Mouse (Mus musculus) layer of hippocampus, postnatal 25 days (tissue): ENCODE data around the gene Spata21. TPM values are rescaled to one million over a fixed set of nuclear protein-coding genes. Genes with fewer than 3 reads are reported as not detected.

ENCODE experiments used
- DNase-seq, 2 experiments: peaks; one replicate each; pipeline ENCODE4 v3.0.0; 2022; ENCODE audit warnings: mixed read lengths in 2 of 2, low spot score in 1 of 2; ENCODE audit errors: extremely low spot score in 1 of 2
- total RNA-seq, 2 experiments: library from RNA; stranded (reverse); gene quantifications; 2 replicates each; pipeline ENCODE4 v1.2.3; 2021

Gene Spata21
- total RNA-seq = under 1 TPM; 0.17 to 0.21 TPM

DNA sequence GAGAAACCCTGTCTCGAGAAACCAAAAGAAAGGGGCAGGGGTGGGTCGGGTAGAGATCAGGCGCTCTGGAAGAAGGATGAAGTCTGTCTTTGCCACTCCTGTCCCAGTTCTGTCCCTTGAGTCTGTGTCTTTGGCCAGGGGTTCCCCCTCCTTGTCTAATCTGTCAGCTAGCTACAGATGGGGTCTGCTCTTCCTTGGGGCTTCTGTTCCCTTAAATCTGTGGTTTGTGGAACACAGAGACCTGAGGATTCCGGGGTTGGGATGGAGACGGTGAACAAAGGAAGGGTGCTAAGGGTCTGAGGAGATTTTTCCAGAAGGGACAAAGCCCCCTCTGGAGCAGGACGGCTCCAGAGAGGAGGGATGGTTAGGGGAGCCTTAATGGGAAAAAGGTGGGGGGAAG lies at the start of gene Spata21:
Gene Spata21 (plus strand): TSS at position 301 of the 400 bp plus-strand sequence.
- DNase-seq = no peak

DNA sequence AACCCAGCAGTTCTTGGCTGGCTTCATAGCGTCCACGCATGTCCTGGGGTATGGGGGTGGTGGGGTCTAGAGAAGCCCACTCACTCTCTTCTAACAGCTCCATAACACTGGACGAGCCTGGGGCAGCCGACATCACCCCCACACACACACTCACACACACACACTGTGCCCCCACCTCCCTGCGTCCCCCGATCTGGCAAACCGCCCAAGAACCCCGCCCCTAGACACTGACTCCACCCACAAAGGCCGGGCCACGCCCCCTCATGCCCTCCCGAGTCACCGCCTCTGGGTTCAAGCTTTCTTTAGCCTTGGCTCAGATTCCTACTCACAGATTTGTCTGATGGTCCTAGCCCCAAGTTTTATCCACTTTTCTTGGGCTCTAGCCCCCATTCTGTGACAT lies 47.0 kb upstream of the Spata21 start:
- DNase-seq = no peak

DNA sequence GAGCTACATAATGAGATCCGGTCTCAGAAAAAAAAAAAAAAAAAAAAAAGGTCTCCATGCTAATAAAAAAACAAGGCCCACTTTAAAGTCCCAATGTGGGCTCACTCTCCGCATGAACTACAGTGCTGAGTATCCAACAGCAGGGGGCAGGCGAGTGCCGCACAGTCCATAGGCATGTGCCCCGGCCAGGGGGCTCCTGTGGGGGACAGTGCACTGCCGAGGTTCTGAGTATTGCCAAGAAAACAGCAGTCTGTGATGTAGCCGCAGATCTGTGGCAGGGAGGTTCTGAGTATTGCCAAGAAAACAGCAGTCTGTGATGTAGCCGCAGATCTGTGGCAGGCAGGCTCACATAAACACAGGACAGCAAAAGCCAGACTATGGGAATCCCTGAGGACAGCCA lies 43.3 kb upstream of the Spata21 start:
- DNase-seq = peak; percentile 56 to 75

DNA sequence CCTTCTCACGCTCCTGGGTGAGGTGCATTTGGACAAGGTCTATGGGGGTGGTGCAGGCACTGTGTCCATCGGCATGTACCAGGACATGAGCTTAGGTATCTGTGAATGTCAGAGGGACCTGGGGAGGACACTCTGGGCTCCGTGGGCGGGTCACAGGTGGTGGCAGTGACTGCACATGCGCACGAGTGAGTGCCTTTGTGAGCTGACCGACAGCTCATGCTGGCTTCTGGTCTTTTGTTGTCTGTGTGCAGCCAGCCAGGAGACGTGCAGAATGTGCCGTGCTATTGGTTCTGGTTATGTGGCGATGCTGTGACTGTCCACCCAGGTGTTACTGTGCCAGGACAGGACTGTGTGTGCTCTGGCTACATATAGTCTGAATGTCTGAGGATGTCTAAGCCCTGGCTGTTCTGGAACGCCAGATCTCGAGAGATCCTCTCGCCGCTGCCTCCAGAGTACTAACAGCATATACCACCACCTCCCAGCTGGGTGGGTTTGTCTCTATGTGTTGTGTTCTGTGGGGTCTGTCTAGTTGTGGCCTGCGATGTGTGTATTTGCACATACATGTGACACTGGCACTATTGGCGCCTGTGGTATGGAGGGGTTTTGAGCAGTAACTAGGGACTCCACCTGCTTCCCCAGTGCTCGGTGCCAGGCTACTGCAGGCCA lies 39.2 kb upstream of the Spata21 start:
- DNase-seq = no peak

DNA sequence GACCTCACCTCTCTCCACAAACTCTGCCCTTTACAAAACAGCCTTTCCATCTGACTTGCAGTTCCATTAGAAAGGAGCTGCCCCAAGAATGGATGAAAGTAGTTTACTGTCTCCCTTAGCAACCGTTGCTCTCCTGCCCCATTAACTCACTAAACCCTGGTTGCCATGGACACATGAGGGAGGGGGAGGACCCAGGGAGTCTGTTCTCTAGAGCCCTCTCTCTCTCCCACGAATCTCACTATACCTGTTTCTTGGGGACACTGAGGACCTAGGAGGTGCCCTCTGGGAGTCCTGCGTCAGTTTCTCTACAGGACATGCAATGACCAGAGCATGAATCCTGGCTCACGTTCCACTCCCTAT lies 38.7 kb upstream of the Spata21 start:
- DNase-seq = no peak

DNA sequence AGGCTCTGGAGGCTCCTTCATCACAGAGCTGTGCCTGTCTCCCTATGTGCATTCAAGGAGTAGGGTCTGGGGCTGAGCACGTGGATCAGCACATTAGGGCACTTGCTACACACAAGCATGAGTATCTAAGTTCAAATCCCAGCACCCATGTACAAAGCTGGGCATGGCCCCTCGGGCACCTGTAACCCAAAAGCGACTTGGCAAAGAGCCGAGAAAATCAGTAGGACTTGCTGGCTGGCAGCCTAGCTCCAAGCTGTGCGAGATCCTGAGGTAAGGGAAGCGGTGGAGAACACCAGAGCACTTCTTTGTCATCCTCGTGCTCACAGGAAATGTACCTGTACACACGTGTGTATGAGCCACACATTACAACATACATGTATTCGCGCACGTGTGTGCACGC lies 35.7 kb upstream of the Spata21 start:
- DNase-seq = no peak

DNA sequence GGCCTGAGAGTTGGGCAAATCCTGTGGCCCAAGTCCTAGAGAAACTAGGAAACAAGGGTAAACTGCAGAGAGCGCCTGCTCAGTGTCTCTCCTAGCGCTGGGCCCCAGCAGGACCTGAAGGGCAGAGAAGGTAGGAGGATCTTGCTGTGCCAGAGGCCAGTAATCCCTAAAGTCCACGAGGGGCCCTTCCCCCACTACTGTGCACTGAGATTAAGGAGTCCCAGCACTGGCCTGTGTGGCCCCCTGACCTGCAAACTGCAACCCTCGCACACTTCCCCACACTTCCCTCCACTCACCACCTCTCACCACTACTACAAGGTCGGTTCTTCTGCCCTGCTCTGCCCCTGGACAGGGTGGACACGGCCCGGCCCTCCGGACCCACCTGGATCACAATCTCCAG lies 35.0 kb upstream of the Spata21 start:
- no peak for DNase-seq

DNA sequence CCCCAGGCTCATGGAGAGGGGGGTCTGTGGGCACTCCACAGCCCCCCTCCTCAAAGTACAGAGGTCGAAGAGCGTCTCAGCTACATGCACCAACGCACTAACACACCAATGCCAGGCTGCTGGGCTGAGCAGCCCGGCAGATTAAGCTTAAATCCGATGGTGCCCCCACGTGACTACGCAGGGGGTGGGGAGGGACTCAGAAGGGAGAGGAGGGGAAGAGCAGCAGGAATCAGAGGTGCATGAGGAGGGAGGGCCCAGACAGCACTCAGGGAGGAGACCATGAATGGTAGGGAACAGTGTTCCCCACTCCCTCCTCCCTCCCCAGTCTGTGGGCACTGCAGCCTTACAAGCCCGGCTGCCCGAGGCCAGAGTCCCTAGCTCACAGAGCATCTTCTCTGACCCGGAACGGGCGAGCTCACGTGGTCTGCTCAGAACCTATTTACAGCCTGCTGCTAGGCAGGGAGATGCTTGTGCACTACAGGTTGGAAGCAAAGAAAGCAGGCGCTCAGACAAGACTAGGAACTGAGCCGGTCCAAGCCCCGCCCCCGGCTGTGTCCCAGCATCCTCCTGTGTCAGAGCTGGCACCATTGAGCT lies 34.5 kb upstream of the Spata21 start:
- DNase-seq = peak; percentile 56 to 71

DNA sequence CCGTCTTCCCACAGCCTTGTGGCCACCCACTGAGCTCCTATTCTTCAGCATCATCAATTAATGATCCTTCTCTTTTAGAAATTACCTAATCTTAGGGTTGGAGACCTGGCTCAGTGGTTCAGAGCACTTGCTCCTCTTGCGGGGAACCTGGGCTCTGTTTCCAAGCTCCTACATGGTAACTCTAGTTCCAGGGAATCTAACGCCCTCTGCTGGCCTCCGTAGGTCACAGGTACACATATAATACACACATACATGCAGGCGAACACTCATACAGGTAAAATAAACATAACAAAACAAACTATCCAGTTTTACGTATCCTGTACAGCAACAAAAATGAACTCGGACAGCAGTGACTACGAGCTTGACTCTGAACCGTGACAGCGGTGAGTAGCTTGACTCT lies 31.2 kb upstream of the Spata21 start:
- no peak for DNase-seq

DNA sequence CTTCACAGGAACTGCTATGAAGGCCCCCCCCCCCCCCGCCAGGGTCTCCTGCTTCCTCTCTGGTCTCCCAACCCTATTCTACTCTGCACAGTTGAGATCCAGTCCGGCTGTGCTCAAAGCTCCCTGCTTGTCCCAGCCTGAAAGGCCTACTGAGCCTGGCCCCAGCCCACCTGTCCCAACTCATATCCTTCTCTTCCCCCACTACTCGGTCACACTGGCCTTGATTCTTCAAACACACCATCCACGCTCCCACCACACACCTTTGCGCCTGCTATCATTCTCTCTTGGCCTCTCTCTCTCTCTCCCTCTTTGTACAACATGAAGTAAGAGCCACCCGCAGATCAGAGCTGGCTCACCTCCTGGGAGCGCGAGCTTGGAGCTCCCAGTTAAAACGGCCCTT lies 29.3 kb upstream of the Spata21 start:
- no peak for DNase-seq

DNA sequence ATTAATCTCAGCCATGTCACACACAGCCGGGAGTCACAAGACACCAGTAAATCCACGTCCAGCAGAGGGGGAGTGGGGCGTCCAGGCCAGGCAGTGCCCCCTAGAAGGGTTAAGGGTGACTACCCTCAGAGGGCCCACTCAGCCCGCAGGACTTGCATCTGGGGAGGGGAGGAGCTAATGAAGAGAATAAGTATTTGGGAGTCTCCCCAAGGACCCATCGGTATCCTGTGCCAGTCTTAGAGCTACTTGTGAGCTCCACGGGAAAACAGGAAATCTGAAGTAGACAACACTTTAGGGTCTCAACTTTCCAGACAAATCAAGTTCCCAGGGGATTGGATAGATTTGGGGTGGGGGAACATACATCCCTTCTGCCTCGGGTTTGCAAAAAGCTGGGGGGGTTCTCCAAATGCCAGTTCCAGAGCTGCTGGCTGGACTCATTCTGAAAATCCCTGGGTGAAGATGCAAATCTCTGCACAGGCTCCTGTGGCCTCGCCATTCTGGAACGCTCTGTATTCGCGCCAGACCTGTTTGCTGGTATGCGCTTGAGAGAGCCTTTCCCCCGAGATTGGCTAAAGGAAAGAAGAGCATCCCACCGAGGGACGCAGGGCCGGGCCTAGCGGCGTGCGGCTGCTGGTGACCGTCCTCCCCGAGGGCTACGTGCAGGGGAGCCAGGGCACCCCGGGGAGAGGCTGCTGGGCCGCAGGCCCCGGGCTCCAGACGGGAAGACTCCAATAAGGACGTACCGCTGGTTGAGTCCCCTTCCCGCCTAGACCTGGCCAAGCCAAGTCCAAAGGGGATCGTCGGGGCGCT lies 28.3 kb upstream of the Spata21 start:
- no peak for DNase-seq

DNA sequence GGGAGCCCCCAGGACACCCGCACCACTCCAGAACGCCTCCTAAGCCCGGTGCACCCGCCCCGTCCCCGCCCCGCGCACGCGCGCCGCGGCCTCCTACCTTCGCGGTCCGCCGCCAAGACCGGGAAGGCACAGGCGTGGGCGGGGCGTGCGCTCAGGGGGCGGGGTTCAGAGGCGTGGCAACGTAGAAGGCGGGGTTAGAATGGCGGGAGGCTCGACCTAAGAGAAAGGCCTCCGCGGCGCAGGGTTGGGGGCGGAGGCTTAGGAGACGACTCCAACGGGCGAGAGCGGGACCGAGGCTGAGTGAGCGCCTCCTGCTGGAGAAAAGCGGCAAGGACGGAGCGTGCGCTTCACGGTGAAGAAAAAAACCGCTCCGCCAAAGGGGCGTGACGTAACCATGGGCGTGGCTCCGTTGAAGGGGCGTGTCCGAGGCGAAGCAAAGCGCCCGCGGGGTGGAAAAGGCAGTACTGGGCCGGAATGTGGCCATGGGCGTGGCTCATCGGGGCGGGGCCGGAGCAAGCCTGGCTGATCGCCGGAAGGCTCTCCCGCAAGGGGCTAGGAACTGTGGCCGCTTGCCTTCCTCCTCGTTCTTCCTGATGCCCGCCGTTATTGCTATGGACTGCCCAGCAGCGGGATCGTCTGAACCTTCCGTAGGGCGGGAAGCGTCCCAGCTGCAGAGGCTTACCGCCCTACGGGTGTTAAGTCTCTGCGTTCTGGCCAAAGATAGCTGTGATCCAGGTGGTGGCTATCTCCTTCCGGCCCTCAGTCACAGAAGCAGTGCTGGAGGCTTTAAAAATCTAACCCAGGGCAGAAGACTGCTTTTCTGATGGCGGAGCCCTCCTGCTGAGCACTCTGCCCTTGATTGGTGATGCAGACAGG lies 27.5 kb upstream of the Spata21 start, which contains the start of gene Crocc:
Gene Crocc (minus strand): TSS at position 125 of the 876 bp plus-strand sequence.
- DNase-seq = peak; percentile 99 to 100

DNA sequence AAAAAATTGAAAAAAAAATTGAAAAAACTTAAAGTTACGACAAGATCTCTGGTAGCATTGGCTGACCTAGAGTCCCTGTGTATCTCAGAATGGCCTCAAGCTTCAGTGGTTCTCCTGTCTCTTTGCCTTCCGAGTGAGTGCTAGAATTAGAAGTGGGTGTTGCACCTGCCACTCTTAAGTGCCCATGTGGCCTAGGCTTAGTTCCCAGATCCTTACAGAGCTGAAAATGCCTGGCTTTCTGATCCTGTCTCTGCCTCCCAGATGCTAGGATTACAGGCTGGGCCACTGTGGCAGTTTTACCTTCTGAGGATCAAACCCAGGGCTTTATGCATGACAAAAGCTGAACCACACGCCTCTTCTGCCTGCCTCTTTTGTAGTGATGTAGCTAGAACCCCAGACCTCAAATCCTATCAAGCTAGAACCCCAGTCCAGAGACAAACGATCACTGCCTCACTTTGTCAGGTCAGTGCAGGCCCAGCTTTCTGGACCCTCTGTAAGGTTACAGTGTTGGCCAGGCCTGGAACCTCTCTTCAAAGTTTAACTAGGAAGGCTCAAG lies 24.0 kb upstream of the Spata21 start:
- DNase-seq = no peak

DNA sequence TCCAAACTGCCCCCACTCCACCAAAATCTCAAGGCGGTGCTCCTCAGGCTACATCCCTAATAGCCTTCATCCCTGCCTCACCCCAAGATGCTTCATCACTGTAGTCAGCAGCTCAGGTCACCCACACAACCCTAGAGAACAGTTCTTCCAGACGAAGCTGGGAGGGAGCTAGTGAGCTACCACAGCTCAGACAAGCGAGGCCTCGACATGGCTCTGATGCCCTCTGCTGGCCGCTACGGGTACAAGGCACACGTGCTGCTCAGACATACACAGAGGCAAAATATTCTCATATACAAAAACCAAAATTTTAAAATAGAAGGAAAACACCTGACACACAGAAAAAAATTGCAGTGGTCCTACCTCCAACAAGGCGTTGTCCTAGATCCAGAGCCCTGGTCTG lies 23.0 kb upstream of the Spata21 start:
- peak in 1 of 2 experiments; percentile 82 for DNase-seq

DNA sequence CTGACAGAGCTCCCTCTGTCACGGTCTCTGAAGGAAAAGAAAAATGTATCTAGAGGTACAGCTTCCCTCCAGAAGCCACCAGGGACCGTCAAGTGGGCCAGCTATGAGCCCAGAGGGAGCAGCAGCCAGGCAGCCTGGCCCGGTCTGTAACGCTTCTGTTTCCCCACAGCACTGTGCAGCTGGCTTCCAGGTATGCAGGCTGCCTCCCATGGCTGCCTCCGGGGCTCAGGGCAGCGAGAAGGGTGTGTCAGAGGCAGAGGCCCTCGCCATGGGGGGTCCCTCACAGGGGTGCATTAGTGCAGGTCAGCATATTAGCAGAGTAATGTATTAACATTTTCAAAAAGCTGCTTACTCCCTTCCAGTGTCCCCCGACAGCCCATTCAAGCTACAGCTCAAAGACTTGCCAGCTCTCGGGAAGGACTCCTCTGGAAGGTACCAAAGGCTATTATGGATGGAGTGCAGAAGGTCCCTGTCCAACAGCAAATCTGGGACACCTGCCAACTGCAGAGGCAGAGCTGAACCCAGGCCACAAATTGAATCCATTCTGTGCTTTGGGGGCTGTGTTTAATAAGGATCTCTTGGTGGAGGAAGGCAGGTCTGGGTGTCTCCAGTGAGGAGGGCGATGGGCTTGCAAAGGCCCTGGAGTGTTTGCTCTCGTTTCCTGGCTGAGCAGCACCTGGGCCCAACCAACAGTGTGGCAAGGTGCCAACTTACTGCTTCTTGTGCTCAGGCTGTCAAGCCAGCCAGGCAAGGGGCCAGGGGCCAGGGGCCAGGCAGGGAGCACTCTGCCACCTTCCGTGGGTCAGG lies 21.2 kb upstream of the Spata21 start:
- DNase-seq = no peak

DNA sequence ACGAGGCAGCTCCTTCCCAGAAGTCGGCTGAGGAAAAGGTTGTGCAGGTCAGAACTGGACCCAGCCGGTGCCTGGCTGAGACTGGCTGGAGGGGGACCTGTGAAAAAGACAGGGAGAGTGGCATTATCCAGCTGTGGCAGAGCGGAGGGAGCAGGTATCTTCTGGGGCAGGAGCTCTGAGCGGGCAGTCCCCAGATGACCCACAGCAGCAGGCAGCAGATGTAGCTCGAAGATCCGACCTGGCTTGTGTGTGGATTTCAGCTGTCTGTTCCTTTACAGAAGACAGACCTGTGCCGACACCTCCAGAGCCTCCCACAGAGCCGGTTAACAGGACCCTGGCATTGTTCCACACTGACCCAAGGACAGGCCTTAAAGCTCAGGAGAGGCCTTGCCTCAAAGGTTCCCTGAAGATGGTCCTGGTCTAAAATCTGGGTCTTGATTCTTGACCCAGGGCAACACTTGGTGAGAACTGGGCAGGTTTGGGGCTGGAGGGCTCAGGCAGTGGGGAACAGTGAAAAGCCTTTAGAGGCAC lies 20.6 kb upstream of the Spata21 start:
- no peak for DNase-seq

DNA sequence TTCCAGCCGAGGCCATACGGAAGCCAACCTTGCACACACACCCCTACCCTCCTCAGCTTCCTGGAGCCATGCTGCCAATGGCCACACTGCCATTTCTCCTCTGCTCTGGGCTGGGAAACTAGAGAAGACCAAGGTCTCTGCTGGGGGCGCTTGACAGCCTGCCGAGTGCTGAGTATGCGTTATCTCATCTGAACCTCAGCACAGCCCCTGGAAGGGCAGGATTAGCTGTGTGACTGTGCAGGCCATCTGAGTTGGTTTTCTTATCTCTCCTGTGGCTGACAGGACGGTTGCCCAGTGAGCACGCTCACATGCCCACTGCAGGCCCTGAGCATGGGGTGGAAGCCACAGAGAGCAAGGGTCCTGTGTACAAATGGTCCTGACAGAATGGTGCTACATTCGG lies 19.5 kb upstream of the Spata21 start:
- DNase-seq = no peak

DNA sequence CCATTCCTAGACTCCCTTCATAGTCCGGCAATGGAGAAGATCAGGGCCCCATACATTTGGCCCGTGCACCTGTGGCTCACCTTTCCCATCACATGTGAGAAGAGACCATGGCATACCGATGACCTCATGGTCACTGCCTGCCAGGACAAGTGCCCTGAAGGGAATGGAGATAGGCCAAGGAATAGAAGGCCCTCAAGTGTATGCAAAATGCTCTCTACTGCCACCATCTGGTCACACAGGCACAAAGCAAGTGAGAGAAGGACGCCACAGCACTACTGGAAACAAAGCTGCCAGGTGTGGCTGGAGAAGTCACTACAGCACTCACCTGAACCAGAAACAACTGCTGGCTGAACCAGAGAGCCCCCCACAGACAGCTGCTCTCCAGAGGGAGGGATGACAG lies 18.4 kb upstream of the Spata21 start:
- DNase-seq = peak in 1 of 2 experiments; percentile 54

DNA sequence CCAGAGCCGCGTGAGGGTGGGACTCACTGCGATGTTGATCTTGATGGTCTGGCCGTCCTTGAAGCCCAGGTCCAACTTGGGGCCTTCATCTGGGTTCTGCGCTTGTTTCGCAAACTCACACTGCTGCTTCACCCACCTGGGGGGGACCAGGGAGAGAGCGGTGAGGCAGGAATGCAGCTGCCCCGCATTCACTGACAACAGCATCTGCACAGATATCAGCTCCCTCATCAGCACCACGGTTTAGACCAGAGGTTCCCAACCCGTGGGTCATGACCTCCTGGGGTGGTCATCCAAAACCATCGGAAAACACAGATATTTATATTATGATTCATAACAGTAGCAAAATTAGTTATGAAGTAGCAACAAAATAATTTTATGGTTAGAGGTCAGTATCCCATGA lies 15.6 kb upstream of the Spata21 start:
- no peak for DNase-seq
